Mouse (Mus musculus) adrenal gland, postnatal 4 days (tissue): ENCODE data around the gene Vps37c. TPM values are rescaled to one million over a fixed set of nuclear protein-coding genes. Genes with fewer than 3 reads are reported as not detected.

Source experiments
- DNase-seq, 2 experiments: peaks; one replicate each; pipeline ENCODE4 v3.0.0; 2021 to 2022; ENCODE audit warnings: low spot score in 2 of 2, mixed read lengths in 2 of 2
- total RNA-seq, 2 experiments: library from RNA; stranded (reverse); gene quantifications; 2 replicates each; pipeline ENCODE4 v1.2.3; 2021

Gene Vps37c
- total RNA-seq, 2 experiments from 2014 or later: 27.0 to 28.6 TPM

- no peak for DNase-seq
Observed at GRCm38 (mm10) chr19:10739916-10740315, 51.4 kb downstream of the Vps37c start.

- DNase-seq: no peak
Observed at GRCm38 (mm10) chr19:10740641-10741440, 52.3 kb downstream of the Vps37c start.

GRCm38 (mm10) chr19:10742145-10742544 is 53.6 kb downstream of the Vps37c start:
- no peak for DNase-seq

GRCm38 (mm10) chr19:10742565-10742964 is 54.0 kb downstream of the Vps37c start:
- no peak for DNase-seq

- DNase-seq: no peak
Observed at GRCm38 (mm10) chr19:10747182-10747581, 58.6 kb downstream of the Vps37c start.

GRCm38 (mm10) chr19:10747718-10748117 is 59.2 kb downstream of the Vps37c start:
- DNase-seq: no peak

- no peak for DNase-seq
Observed at GRCm38 (mm10) chr19:10748401-10749102, 60.0 kb downstream of the Vps37c start.

- no peak for DNase-seq
Observed at GRCm38 (mm10) chr19:10749295-10749694, 60.8 kb downstream of the Vps37c start.

GRCm38 (mm10) chr19:10750161-10750560 is 61.6 kb downstream of the Vps37c start:
- no peak for DNase-seq

- DNase-seq: no peak
Observed at GRCm38 (mm10) chr19:10751607-10752006, 63.1 kb downstream of the Vps37c start.

- no peak for DNase-seq
Observed at GRCm38 (mm10) chr19:10752106-10752505, 63.6 kb downstream of the Vps37c start.

GRCm38 (mm10) chr19:10752646-10753045 is 64.1 kb downstream of the Vps37c start:
- no peak for DNase-seq

- DNase-seq: no peak
Observed at GRCm38 (mm10) chr19:10757125-10757524, 68.6 kb downstream of the Vps37c start.

- DNase-seq: no peak
Observed at GRCm38 (mm10) chr19:10757526-10757925, 69.0 kb downstream of the Vps37c start.

GRCm38 (mm10) chr19:10758708-10759107 is 70.2 kb downstream of the Vps37c start:
- no peak for DNase-seq

GRCm38 (mm10) chr19:10759525-10759924 is 71.0 kb downstream of the Vps37c start:
- no peak for DNase-seq

- no peak for DNase-seq
Observed at GRCm38 (mm10) chr19:10759983-10760831, 71.7 kb downstream of the Vps37c start.

GRCm38 (mm10) chr19:10761794-10762415 is 73.4 kb downstream of the Vps37c start:
- no peak for DNase-seq

GRCm38 (mm10) chr19:10762468-10762867 is 73.9 kb downstream of the Vps37c start:
- no peak for DNase-seq

- DNase-seq: no peak
Observed at GRCm38 (mm10) chr19:10763381-10764031, 75.0 kb downstream of the Vps37c start.
